Mouse (Mus musculus) E14TG2a.4 (cell line): ENCODE measurements around the gene Zfp646.
"Not testable (repeated sequence)": the region's sequence is repeated elsewhere in the genome, so short reads cannot be mapped to it uniquely, and the experiment has no call there.

Experiments used
- H3K27me3 ChIP-seq: 2 replicates; pipeline ENCODE4 v1.6.1; 2014; ENCODE audit warnings: low read length, control low read depth; ENCODE audit not compliant: insufficient read depth
- H3K36me3 ChIP-seq: 2 replicates; pipeline ENCODE4 v1.6.1; 2014; ENCODE audit warnings: low read length, control low read depth; ENCODE audit not compliant: insufficient read depth
- H3K4me1 ChIP-seq: replicated peaks from 2 replicates; pipeline ENCODE4 v1.6.1; 2014; ENCODE audit warnings: low read depth, low read length, control low read depth
- H3K4me3 ChIP-seq: replicated peaks from 2 replicates; pipeline ENCODE4 v1.5.1; 2014; ENCODE audit warnings: mild to moderate bottlenecking, low read length
- H3K9me3 ChIP-seq: 2 replicates; pipeline ENCODE4 v1.6.1; 2014; ENCODE audit warnings: low read length, control low read depth
- CTCF ChIP-seq: conservative IDR thresholded peaks from 2 replicates; pipeline ENCODE4 v1.5.1; 2014; ENCODE audit warnings: low read length
- NANOG ChIP-seq: IDR thresholded peaks from 2 replicates; pipeline ENCODE4 v1.6.1; 2014; ENCODE audit warnings: borderline replicate concordance, low read length, mixed read lengths
- POU5F1 ChIP-seq: IDR thresholded peaks from 2 replicates; pipeline ENCODE4 v1.6.1; 2014; ENCODE audit warnings: low read length, borderline replicate concordance

Gene Zfp646

GRCm38 (mm10) chr7:127888821-127889220 lies 12.8 kb downstream of the Zfp646 start:
- Histone ChIP-seq H3K27me3 (no peaks in the 10 kb centered on the region), H3K4me3 (no peak overlapping the region), H3K9me3 (no peaks in the 10 kb centered on the region), H3K4me1 (peaks cover 64% of the 10 kb centered on the region), H3K36me3 (peaks cover 100% of the 10 kb centered on the region)
- TF ChIP-seq POU5F1: no peak
- TF ChIP-seq NANOG: no peak
- no peak for TF ChIP-seq CTCF

- no peak within 1 kb of the TSS for H3K4me3 ChIP-seq
- H3K36me3 ChIP-seq: peaks cover 87% of the 10 kb centered on the region
Measured at GRCm38 (mm10) chr7:127890798-127891197, 14.8 kb downstream of the Zfp646 start, which contains the start of gene Prss53. Prss53 (minus strand) TSS chr7:127890970.

DNA sequence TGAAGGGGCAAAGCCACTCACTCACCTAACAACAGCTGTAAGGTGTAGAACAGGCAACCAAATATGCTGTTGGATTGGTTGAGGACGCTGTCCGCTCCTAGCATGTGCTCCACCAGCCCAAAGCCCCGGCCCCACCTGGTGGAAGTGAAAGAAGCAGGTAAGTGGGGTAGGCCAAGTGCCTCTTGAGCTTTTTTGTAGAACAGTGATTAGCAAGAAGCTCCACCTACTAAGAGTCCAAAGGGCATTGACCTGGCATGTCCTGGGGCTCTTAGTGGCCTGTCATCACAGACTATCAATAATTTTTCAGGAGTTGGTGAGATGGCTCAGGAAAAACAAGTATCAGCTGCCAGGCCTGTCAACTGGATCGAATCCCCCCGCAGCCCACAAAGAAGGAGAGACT lies 18.5 kb downstream of the Zfp646 start:
- Histone ChIP-seq H3K9me3 (no peaks in the 10 kb centered on the region), H3K4me3 (peak overlapping the region; percentile 92), H3K36me3 (peaks cover 51% of the 10 kb centered on the region), H3K27me3 (no peaks in the 10 kb centered on the region), H3K4me1 (peaks cover 59% of the 10 kb centered on the region)
- TF ChIP-seq POU5F1: no peak
- TF ChIP-seq NANOG: no peak
- no peak for TF ChIP-seq CTCF

More at GRCm38 (mm10) chr7:127890798-127891197, 14.8 kb downstream of the Zfp646 start, which contains the start of gene Prss53:
- H3K9me3 ChIP-seq: no peaks in the 10 kb centered on the region
- H3K4me1 ChIP-seq: peaks cover 62% of the 10 kb centered on the region
- TF ChIP-seq NANOG (no peak), POU5F1 (no peak), CTCF (no peak)
- H3K27me3 ChIP-seq: no peaks in the 10 kb centered on the region

- Histone ChIP-seq H3K36me3 (peaks cover 41% of the 10 kb centered on the region), H3K9me3 (no peaks in the 10 kb centered on the region), H3K27me3 (no peaks in the 10 kb centered on the region), H3K4me1 (peaks cover 63% of the 10 kb centered on the region), H3K4me3 (peak within 1 kb of the TSS; percentile 92)
- TF ChIP-seq NANOG (peak; percentile 14; the same call in 1 of the 2 replicates), POU5F1 (no peak)
Measured at GRCm38 (mm10) chr7:127895442-127895841, 19.4 kb downstream of the Zfp646 start, which contains the start of the genes Gm21974 and Vkorc1. Gm21974 (minus strand) TSS chr7:127895454. Vkorc1 (minus strand) TSS chr7:127895617.

DNA sequence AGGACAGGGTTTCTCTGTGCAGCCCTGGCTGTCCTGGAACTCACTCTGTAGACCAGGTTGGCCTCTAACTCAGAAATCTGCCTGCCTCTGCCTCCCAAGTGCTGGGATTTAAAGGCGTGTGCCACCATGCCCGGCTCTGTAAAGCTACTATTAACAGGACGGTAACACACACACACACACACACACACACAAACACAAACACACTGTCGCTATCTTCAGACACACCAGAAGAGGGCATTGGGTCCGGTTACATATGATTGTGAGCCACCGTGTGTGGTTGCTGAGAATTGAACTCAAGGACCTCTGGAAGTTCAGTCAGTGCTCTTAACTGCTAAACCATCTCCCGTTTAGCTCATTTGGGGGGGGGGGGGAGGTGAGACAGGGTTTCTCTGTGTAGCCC lies 19.9 kb downstream of the Zfp646 start:
- H3K36me3 ChIP-seq: peaks cover 36% of the 10 kb centered on the region
- H3K27me3 ChIP-seq, H3K9me3 ChIP-seq: not testable (repeated sequence)
- peaks cover 59% of the 10 kb centered on the region for H3K4me1 ChIP-seq
- peak overlapping the region; percentile 92 for H3K4me3 ChIP-seq

- H3K4me1 ChIP-seq: peaks cover 55% of the 10 kb centered on the region
- H3K27me3 ChIP-seq: no peaks in the 10 kb centered on the region
- H3K9me3 ChIP-seq: no peaks in the 10 kb centered on the region
- H3K36me3 ChIP-seq: peaks cover 32% of the 10 kb centered on the region
- peak overlapping the region; percentile 92 for H3K4me3 ChIP-seq
- TF ChIP-seq POU5F1 (no peak), CTCF (peak; percentile 95), NANOG (no peak)
Measured at GRCm38 (mm10) chr7:127896384-127896783, 20.4 kb downstream of the Zfp646 start.

- TF ChIP-seq CTCF: no peak
- TF ChIP-seq NANOG: no peak
- TF ChIP-seq POU5F1: no peak
- H3K4me3 ChIP-seq: no peak overlapping the region
- peaks cover 55% of the 10 kb centered on the region for H3K4me1 ChIP-seq
- H3K9me3 ChIP-seq: no peaks in the 10 kb centered on the region
- H3K36me3 ChIP-seq: peaks cover 20% of the 10 kb centered on the region
- no peaks in the 10 kb centered on the region for H3K27me3 ChIP-seq
Measured at GRCm38 (mm10) chr7:127897542-127897941, 21.5 kb downstream of the Zfp646 start.

DNA sequence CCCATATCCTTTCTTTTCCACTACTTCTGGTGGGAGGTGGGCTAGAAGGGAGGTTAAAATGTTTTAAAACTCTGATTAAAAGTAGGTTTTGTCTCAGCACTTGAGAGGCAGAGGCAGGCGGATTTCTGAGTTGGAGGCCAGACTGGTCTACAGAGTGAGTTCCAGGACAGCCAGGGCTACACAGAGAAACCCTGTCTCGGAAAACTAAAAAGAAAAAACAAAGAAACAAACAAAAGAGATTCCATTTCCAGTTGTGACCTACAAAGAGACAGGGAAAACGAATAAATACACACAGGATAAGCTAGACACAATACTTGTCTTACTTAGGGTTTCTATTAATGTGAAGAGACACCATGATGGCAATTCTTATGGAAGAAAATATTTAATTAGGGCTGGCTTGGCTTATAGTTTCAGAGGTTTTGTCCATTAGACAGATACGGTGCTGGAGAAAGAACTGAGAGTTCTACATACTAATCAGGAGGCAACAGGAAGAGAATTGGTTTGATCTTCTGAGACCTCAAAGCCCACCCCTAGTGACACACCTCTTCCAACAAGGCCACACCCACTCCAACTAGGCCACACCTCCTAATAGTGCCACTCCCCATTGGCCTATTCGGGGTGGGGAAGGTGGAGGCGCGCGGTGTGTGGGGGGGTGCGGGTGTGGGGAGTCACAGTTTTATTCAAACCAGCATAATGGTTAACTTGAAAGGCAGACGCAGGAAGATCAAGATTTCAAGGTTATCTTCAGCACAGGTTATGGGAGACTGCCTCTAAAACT lies 22.3 kb downstream of the Zfp646 start:
- Histone ChIP-seq H3K4me3 (no peak overlapping the region), H3K4me1 (peaks cover 55% of the 10 kb centered on the region), H3K27me3 (no peaks in the 10 kb centered on the region), H3K36me3 (peaks cover 12% of the 10 kb centered on the region), H3K9me3 (no peaks in the 10 kb centered on the region)
- no peak for TF ChIP-seq CTCF
- TF ChIP-seq NANOG: no peak
- TF ChIP-seq POU5F1: no peak
